Comparison of ENCODE assay signal across 12 mouse cellular contexts in the genomic region with DNA sequence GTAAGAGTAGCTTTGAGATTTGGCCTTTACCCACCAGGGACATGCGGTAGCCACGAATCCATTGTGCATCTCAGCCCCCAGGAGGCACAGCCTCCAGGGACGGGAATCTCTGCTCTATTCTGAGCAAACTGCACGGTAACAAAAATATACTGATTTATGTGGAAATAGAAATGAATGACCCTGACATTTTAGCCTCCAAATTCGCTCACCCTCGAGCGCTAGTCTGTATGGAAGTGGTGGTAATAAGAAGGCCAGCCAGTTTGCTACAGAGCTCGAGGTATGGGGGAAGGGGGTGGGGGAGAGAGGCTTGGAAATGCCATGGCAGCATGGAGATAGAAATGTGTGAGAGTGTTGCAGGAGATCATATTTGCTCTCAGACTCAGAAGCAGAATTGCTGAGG. TPM values are rescaled to one million over a fixed set of nuclear protein-coding genes. Genes with fewer than 3 reads are reported as not detected.
DNase-seq lines count a peak whose midpoint lies in the region; ATAC-seq and TF ChIP-seq lines count a peak whose summit lies in the region.
"Had no signal": no experiment of that assay in that cellular context is flagged by ENCODE, and none has a peak within 500 bp of the region (broad histone marks: within the 10 kb centered on the region; RNA-seq: fewer than 3 reads in every experiment).

No protein-coding gene starts in this region.

- no peak for TF ChIP-seq CTCF in brain, embryonic 14.5 days (IDR thresholded peaks at IDR 0.05; ENCODE audit: borderline replicate concordance, extremely low read depth, insufficient read depth, insufficient read length)

- 53% methylated on average over 8 of the region's 8 CpGs for WGBS in embryonic facial prominence, embryonic 14.5 days
- WGBS in embryonic facial prominence, embryonic 10.5 days: 67% methylated on average over 8 of the region's 8 CpGs
- WGBS in forebrain, embryonic 16.5 days: 35% methylated on average over 8 of the region's 8 CpGs
- 33% methylated on average over 8 of the region's 8 CpGs for WGBS in midbrain, embryonic 15.5 days
- WGBS in kidney, embryonic 16.5 days: 47% methylated on average over 8 of the region's 8 CpGs

- no peak overlapping the region for H3K27ac ChIP-seq in embryonic facial prominence, embryonic 14.5 days (replicated peaks; ENCODE audit: low read depth, low read length)
- no peak overlapping the region for H3K27ac ChIP-seq in embryonic facial prominence, embryonic 10.5 days (replicated peaks)
- H3K27ac ChIP-seq in forebrain, embryonic 16.5 days (ENCODE audit: low read length): peak overlapping the region; percentile 55
- H3K27ac ChIP-seq in midbrain, embryonic 15.5 days: peak overlapping the region; percentile 18
- no peak overlapping the region for H3K27ac ChIP-seq in kidney, embryonic 16.5 days (ENCODE audit: low read length)

- H3K4me3 ChIP-seq in embryonic facial prominence, embryonic 14.5 days (ENCODE audit: low read depth, low read length): no peak overlapping the region
- H3K4me3 ChIP-seq in embryonic facial prominence, embryonic 10.5 days: no peak overlapping the region
- H3K4me3 ChIP-seq in forebrain, embryonic 16.5 days (replicated peaks; ENCODE audit: low read length): no peak overlapping the region
- H3K4me3 ChIP-seq in midbrain, embryonic 15.5 days: no peak overlapping the region
- no peak overlapping the region for H3K4me3 ChIP-seq in kidney, embryonic 16.5 days (ENCODE audit: low read length)

- H3K9me3 ChIP-seq in embryonic facial prominence, embryonic 14.5 days (ENCODE audit: control insufficient read depth, low read length): no peaks in the 10 kb centered on the region
- no peaks in the 10 kb centered on the region for H3K9me3 ChIP-seq in embryonic facial prominence, embryonic 10.5 days
- H3K9me3 ChIP-seq in forebrain, embryonic 16.5 days (ENCODE audit: control insufficient read depth, low read length): no peaks in the 10 kb centered on the region
- H3K9me3 ChIP-seq in midbrain, embryonic 15.5 days: no peaks in the 10 kb centered on the region
- H3K9me3 ChIP-seq in kidney, embryonic 16.5 days (ENCODE audit: low read length): no peaks in the 10 kb centered on the region

- DNase-seq in embryonic facial prominence, embryonic 14.5 days (ENCODE audit: low spot score): peak; percentile 20
- no peak for DNase-seq in embryonic facial prominence, embryonic 10.5 days (ENCODE audit: low spot score)
- peak; percentile 63 for DNase-seq in brain, embryonic 14.5 days (ENCODE audit: low read depth)
- DNase-seq in testis, postnatal 14 days (ENCODE audit: low spot score): no peak
- no peak for DNase-seq in ovary, postnatal 36 days (ENCODE audit: low spot score)
- DNase-seq: heart, postnatal 14 days; kidney, adult 11 months; thymus, adult 18-20 months had no signal

- H3K4me1 ChIP-seq in embryonic facial prominence, embryonic 14.5 days (ENCODE audit: control insufficient read depth, insufficient read depth, low read length): peaks cover 5% of the 10 kb centered on the region; the same call in 1 of the 2 replicates
- H3K4me1 ChIP-seq in embryonic facial prominence, embryonic 10.5 days: peaks cover 30% of the 10 kb centered on the region
- peaks cover 38% of the 10 kb centered on the region for H3K4me1 ChIP-seq in forebrain, embryonic 16.5 days (replicated peaks; ENCODE audit: control insufficient read depth, insufficient read depth, low read length)
- peaks cover 43% of the 10 kb centered on the region for H3K4me1 ChIP-seq in midbrain, embryonic 15.5 days
- H3K4me1 ChIP-seq in kidney, embryonic 16.5 days (ENCODE audit: insufficient read depth, low read length): peaks cover 38% of the 10 kb centered on the region

- H3K9ac ChIP-seq in embryonic facial prominence, embryonic 14.5 days (ENCODE audit: low read depth, low read length): no peak overlapping the region
- H3K9ac ChIP-seq in forebrain, embryonic 16.5 days (replicated peaks; ENCODE audit: low read depth, low read length): peak overlapping the region; percentile 9; the same call in 1 of the 2 replicates
- H3K9ac ChIP-seq in midbrain, embryonic 15.5 days: no peak overlapping the region
- H3K9ac ChIP-seq in kidney, embryonic 16.5 days (replicated peaks; ENCODE audit: low read length): no peak overlapping the region

- no peak for ATAC-seq in embryonic facial prominence, embryonic 14.5 days (ENCODE audit: low read depth)
- ATAC-seq in forebrain, embryonic 16.5 days: peak; percentile 34
- ATAC-seq in midbrain, embryonic 15.5 days (replicated peaks): peak; percentile 58
- no peak for ATAC-seq in kidney, embryonic 16.5 days (ENCODE audit: low FRiP score, low TSS enrichment)
- ATAC-seq: lung, postnatal 0 days had no signal

- no peaks in the 10 kb centered on the region for H3K27me3 ChIP-seq in embryonic facial prominence, embryonic 14.5 days (replicated peaks; ENCODE audit: control insufficient read depth, insufficient read depth, low read length)
- no peaks in the 10 kb centered on the region for H3K27me3 ChIP-seq in embryonic facial prominence, embryonic 10.5 days (replicated peaks; ENCODE audit: low read depth, poor library complexity, severe bottlenecking)
- H3K27me3 ChIP-seq in forebrain, embryonic 16.5 days (replicated peaks; ENCODE audit: control insufficient read depth, insufficient read depth, low read length): no peaks in the 10 kb centered on the region
- H3K27me3 ChIP-seq in midbrain, embryonic 15.5 days (replicated peaks): no peaks in the 10 kb centered on the region
- H3K27me3 ChIP-seq in kidney, embryonic 16.5 days (ENCODE audit: insufficient read depth, low read length): no peaks in the 10 kb centered on the region

- H3K4me2 ChIP-seq in embryonic facial prominence, embryonic 14.5 days (ENCODE audit: low read depth, low read length): no peak overlapping the region
- H3K4me2 ChIP-seq in forebrain, embryonic 16.5 days (ENCODE audit: low read length): peak overlapping the region; percentile 28
- peak overlapping the region; percentile 1; the same call in 1 of the 2 replicates for H3K4me2 ChIP-seq in midbrain, embryonic 15.5 days
- H3K4me2 ChIP-seq in kidney, embryonic 16.5 days (replicated peaks; ENCODE audit: low read depth, low read length): no peak overlapping the region

- H3K36me3 ChIP-seq in embryonic facial prominence, embryonic 14.5 days (ENCODE audit: control insufficient read depth, insufficient read depth, low read length): no peaks in the 10 kb centered on the region
- H3K36me3 ChIP-seq in embryonic facial prominence, embryonic 10.5 days (replicated peaks): no peaks in the 10 kb centered on the region
- no peaks in the 10 kb centered on the region for H3K36me3 ChIP-seq in forebrain, embryonic 16.5 days (ENCODE audit: control insufficient read depth, insufficient read depth)
- H3K36me3 ChIP-seq in midbrain, embryonic 15.5 days (replicated peaks): no peaks in the 10 kb centered on the region
- no peaks in the 10 kb centered on the region for H3K36me3 ChIP-seq in kidney, embryonic 16.5 days (ENCODE audit: insufficient read depth, low read length)

- TF ChIP-seq POLR2A in brain, embryonic 14.5 days (IDR thresholded peaks at IDR 0.05; ENCODE audit: borderline replicate concordance, extremely low read depth, insufficient read depth, insufficient read length, poor library complexity, severe bottlenecking): no peak

RNA-seq across cellular contexts. Expression of a gene that starts 37.7 kb away (rescaled TPM):
- 5.1 and 5.2 TPM in 2 replicates for polyA plus RNA-seq in embryonic facial prominence, embryonic 14.5 days (2014; fragmentation: Nextera tagmentation; extraction: Ambion mirVana)
- polyA plus RNA-seq in embryonic facial prominence, embryonic 10.5 days (2016; fragmentation: Nextera tagmentation; extraction: Ambion mirVana): 3.4 and 3.9 TPM in 2 replicates
- polyA plus RNA-seq in brain, embryonic 14.5 days (2012; rRNA removed): 5.9 and 13.4 TPM in 2 replicates
- 10.7 and 12.2 TPM in 2 replicates for polyA plus RNA-seq in forebrain, embryonic 16.5 days (2015; fragmentation: Nextera tagmentation; extraction: Ambion mirVana)
- 20.7 and 21.4 TPM in 2 replicates for polyA plus RNA-seq in midbrain, embryonic 15.5 days (2015; fragmentation: Nextera tagmentation; extraction: Ambion mirVana)
- 24.7 and 27.1 TPM in 2 replicates for polyA plus RNA-seq in kidney, embryonic 16.5 days (2015; fragmentation: Nextera tagmentation; extraction: Ambion mirVana)

Comparison
In these comparisons a context has a peak if more than half of its experiments do, and no peak if none do; other contexts are left out.
1. DNase-seq: peak in embryonic facial prominence, embryonic 14.5 days (single experiment) and brain, embryonic 14.5 days (single experiment); none in embryonic facial prominence, embryonic 10.5 days (single experiment), testis, postnatal 14 days (single experiment) and ovary, postnatal 36 days (single experiment).
2. ATAC-seq: peak in forebrain, embryonic 16.5 days (single experiment) and midbrain, embryonic 15.5 days (single experiment); none in embryonic facial prominence, embryonic 14.5 days (single experiment) and kidney, embryonic 16.5 days (single experiment).
3. H3K27ac ChIP-seq: peak in forebrain, embryonic 16.5 days (single experiment) and midbrain, embryonic 15.5 days (single experiment); none in embryonic facial prominence, embryonic 14.5 days (single experiment), embryonic facial prominence, embryonic 10.5 days (single experiment) and kidney, embryonic 16.5 days (single experiment).
4. H3K4me2 ChIP-seq: peak in forebrain, embryonic 16.5 days (single experiment) and midbrain, embryonic 15.5 days (single experiment); none in embryonic facial prominence, embryonic 14.5 days (single experiment) and kidney, embryonic 16.5 days (single experiment).